Mouse (Mus musculus) bone marrow, adult 2 months (tissue): ENCODE data around the gene Rab21. TPM values are rescaled to one million over a fixed set of nuclear protein-coding genes. Genes with fewer than 3 reads are reported as not detected.

ENCODE experiments used
- H3K27ac ChIP-seq: fragments of 200-500 bp; 2 replicates; pipeline ENCODE4 v1.5.1; 2012; ENCODE audit warnings: low read depth, mild to moderate bottlenecking, control low read depth, inconsistent platforms, low read length; ENCODE audit not compliant: control insufficient read depth, poor library complexity, insufficient read depth
- H3K4me1 ChIP-seq: fragments of 200-500 bp; 2 replicates; pipeline ENCODE4 v1.6.1; 2011; ENCODE audit warnings: low read length; ENCODE audit not compliant: control insufficient read depth, insufficient read depth
- H3K4me3 ChIP-seq: fragments of 200-500 bp; replicated peaks from 2 replicates; pipeline ENCODE3; 2011; ENCODE audit warnings: mild to moderate bottlenecking, low read depth, low read length, control low read depth; ENCODE audit not compliant: control insufficient read depth
- CTCF ChIP-seq: fragments of 200-500 bp; IDR thresholded peaks from 2 replicates; pipeline ENCODE4 v1.5.1; 2011; ENCODE audit warnings: low read length, control low read depth; ENCODE audit not compliant: control insufficient read depth, insufficient read depth
- POLR2A ChIP-seq: fragments of 200-500 bp; IDR thresholded peaks from 2 replicates; pipeline ENCODE4 v1.6.1; 2011; ENCODE audit warnings: low read depth, mild to moderate bottlenecking, control low read depth, low read length, borderline replicate concordance; ENCODE audit not compliant: control insufficient read depth
- WGBS: fragments of 180-500 bp; shearing (Covaris S2); methylation state at CpG from one replicate; pipeline ENCODE4 v1.1.7; 2018; 5-methylcytosine and 5-hydroxymethylcytosine counted together
- polyA plus RNA-seq: library from polyadenylated mRNA; stranded (reverse); fragments of >200 nt; gene quantifications from 2 replicates; pipeline ENCODE4 v1.2.4, GENCODE M21; 2011; ENCODE audit warnings: low replicate concordance; ENCODE audit not compliant: missing spikeins, insufficient read depth, insufficient read length

The Rab21 gene
- polyA plus RNA-seq: 16.9 and 21.2 TPM in 2 replicates

- peak within 1 kb of the TSS; percentile 87 for H3K4me3 ChIP-seq
- WGBS: under 1% methylated on average over 48 of the region's 48 CpGs
- H3K27ac ChIP-seq: peak within 1 kb of the TSS; percentile 91
- H3K4me1 ChIP-seq: peaks cover 6% of the 10 kb centered on the region; the same call in 1 of the 2 replicates
- TF ChIP-seq POLR2A: peak; percentile 99
- no peak for TF ChIP-seq CTCF
Observed at GRCm38 (mm10) chr10:115315473-115316171, at the start of gene Rab21. Rab21 (minus strand) TSS chr10:115315594.

GRCm38 (mm10) chr10:115363151-115363550 is 47.8 kb upstream of the Rab21 start:
- WGBS: 67% methylated on average over 4 of the region's 4 CpGs
- H3K27ac ChIP-seq: no peak overlapping the region; the same call in 1 of the 2 replicates
- TF ChIP-seq POLR2A (no peak), CTCF (no peak)
- no peak overlapping the region for H3K4me3 ChIP-seq
- H3K4me1 ChIP-seq: peaks cover 4% of the 10 kb centered on the region

GRCm38 (mm10) chr10:115362623-115362964 is 47.2 kb upstream of the Rab21 start:
- H3K4me3 ChIP-seq: peak overlapping the region; percentile 81
- peaks cover 4% of the 10 kb centered on the region for H3K4me1 ChIP-seq
- TF ChIP-seq CTCF: no peak
- no peak for TF ChIP-seq POLR2A
- 4% methylated on average over 9 of the region's 9 CpGs for WGBS
- peak overlapping the region; percentile 98 for H3K27ac ChIP-seq

GRCm38 (mm10) chr10:115361840-115362622 is 46.6 kb upstream of the Rab21 start, which contains the start of gene Tmem19:
Tmem19 (minus strand) TSS chr10:115362501.
- under 1% methylated on average over 52 of the region's 58 CpGs for WGBS
- TF ChIP-seq CTCF (no peak), POLR2A (peak; percentile 82)
- Histone ChIP-seq H3K4me1 (peaks cover 4% of the 10 kb centered on the region), H3K27ac (peak within 1 kb of the TSS; percentile 98), H3K4me3 (peak within 1 kb of the TSS; percentile 97)

GRCm38 (mm10) chr10:115359066-115359465 is 43.7 kb upstream of the Rab21 start:
- WGBS: 83% methylated on average over 7 of the region's 7 CpGs
- no peak overlapping the region for H3K4me3 ChIP-seq
- no peak overlapping the region for H3K27ac ChIP-seq
- H3K4me1 ChIP-seq: peaks cover 4% of the 10 kb centered on the region
- TF ChIP-seq POLR2A: no peak
- TF ChIP-seq CTCF: no peak

- WGBS: 90% methylated on average over 17 of the region's 17 CpGs
- Histone ChIP-seq H3K4me1 (peaks cover 4% of the 10 kb centered on the region), H3K4me3 (no peak overlapping the region), H3K27ac (no peak overlapping the region)
- TF ChIP-seq POLR2A (no peak), CTCF (no peak)
Observed at GRCm38 (mm10) chr10:115358216-115358919, 43.0 kb upstream of the Rab21 start.

GRCm38 (mm10) chr10:115356106-115356505 is 40.7 kb upstream of the Rab21 start:
- Histone ChIP-seq H3K4me3 (no peak overlapping the region), H3K4me1 (peaks cover under 1% of the 10 kb centered on the region; the same call in 1 of the 2 replicates), H3K27ac (no peak overlapping the region)
- whole genome bisulfite sequencing: 82% methylated on average over 7 of the region's 7 CpGs
- TF ChIP-seq CTCF: no peak
- TF ChIP-seq POLR2A: no peak
